Mouse (Mus musculus): ENCODE data around the gene Ift172.

GRCm38 (mm10) chr5:31255381-31255780, 35.5 kb downstream of the Ift172 start:
- TF ChIP-seq POLR2A (IDR thresholded peaks at IDR 0.05; ENCODE audit: extremely low read depth, insufficient read depth, low read length) (no peak), CTCF (IDR thresholded peaks at IDR 0.05; ENCODE audit: low read depth, low read length) (no peak)

Data from liver, adult 2 months (tissue).